20 mouse cellular contexts compared by ENCODE assay signal in the genomic region with DNA sequence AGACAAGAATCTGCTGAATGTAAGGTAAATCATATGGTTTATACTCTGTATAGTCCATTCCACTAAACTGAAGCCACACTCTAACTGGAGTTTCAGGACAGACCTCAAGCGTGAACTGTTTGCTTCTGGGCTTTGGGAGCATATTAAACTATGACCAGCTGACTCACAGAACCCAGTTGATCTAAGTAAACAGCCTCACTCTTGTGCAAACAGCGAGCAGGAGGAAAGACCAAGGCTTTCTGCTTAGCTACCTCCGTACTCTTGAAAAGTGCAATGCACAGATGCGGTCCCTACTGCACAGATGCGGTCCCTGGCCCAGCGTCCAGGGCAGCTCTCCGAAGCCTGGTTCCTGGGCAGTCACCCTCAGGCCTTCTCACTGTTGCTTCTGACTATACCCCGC. TPM values are rescaled to one million over a fixed set of nuclear protein-coding genes. Genes with fewer than 3 reads are reported as not detected.
DNase-seq lines count a peak whose midpoint lies in the region; ATAC-seq and TF ChIP-seq lines count a peak whose summit lies in the region.
"Had no signal": no experiment of that assay in that cellular context is flagged by ENCODE, and none has a peak within 500 bp of the region (broad histone marks: within the 10 kb centered on the region; RNA-seq: fewer than 3 reads in every experiment).

No protein-coding gene starts in this region.

- 51% methylated on average over 8 of the region's 8 CpGs for WGBS in intestine, postnatal 0 days
- 74% methylated on average over 8 of the region's 8 CpGs for WGBS in liver, embryonic 14.5 days (ENCODE audit: insufficient replicate concordance)
- WGBS in stomach, embryonic 16.5 days = 55% methylated on average over 8 of the region's 8 CpGs

- H3K27me3 ChIP-seq in intestine, postnatal 0 days (replicated peaks; ENCODE audit: control insufficient read depth, insufficient read depth, low read length) = no peaks in the 10 kb centered on the region
- H3K27me3 ChIP-seq in liver, embryonic 14.5 days (ENCODE audit: control insufficient read depth, insufficient read depth, low read length) = no peaks in the 10 kb centered on the region
- no peaks in the 10 kb centered on the region for H3K27me3 ChIP-seq in stomach, embryonic 16.5 days (ENCODE audit: control insufficient read depth, insufficient read depth, low read length)
- H3K27me3 ChIP-seq: hindbrain, embryonic 15.5 days; limb, embryonic 13.5 days; neural tube, embryonic 12.5 days had no signal

- DNase-seq in urinary bladder, adult 18-20 months (ENCODE audit: low spot score in 2 of 2) = peak; percentile 19 to 23
- no peak for DNase-seq in urinary bladder, postnatal 25 days (ENCODE audit: low spot score)
- no peak for DNase-seq in liver, embryonic 14.5 days (ENCODE audit: low read depth in 3 of 3, low spot score in 3 of 3)
- no peak for DNase-seq in adipocyte (ENCODE audit: low spot score)
- DNase-seq in thymus, adult 18-20 months = no peak
- no peak for DNase-seq in ovary, adult 18-20 months (ENCODE audit: low spot score)
- DNase-seq: adrenal gland, postnatal 25 days; cerebellum, adult 11-12 months; heart, postnatal 10 days; kidney, adult 11 months; thymus, adult 2 months had no signal

- no peak overlapping the region for H3K4me3 ChIP-seq in intestine, postnatal 0 days (ENCODE audit: low read depth, low read length)
- no peak overlapping the region for H3K4me3 ChIP-seq in liver, embryonic 14.5 days (ENCODE audit: insufficient read depth in 1 of 2, low read depth in 2 of 2, low read length in 2 of 2)
- H3K4me3 ChIP-seq in stomach, embryonic 16.5 days (replicated peaks; ENCODE audit: low read length) = no peak overlapping the region
- H3K4me3 ChIP-seq: forebrain, embryonic 10.5 days; heart, embryonic 10.5 days; hindbrain, embryonic 15.5 days; limb, embryonic 13.5 days; neural tube, embryonic 12.5 days had no signal

- TF ChIP-seq EP300 in liver, embryonic 14.5 days (IDR thresholded peaks at IDR 0.05; ENCODE audit: low read depth) = no peak

- H3K4me2 ChIP-seq in intestine, postnatal 0 days (replicated peaks; ENCODE audit: low read depth) = no peak overlapping the region
- no peak overlapping the region for H3K4me2 ChIP-seq in liver, embryonic 14.5 days (ENCODE audit: low read depth)
- H3K4me2 ChIP-seq in stomach, embryonic 16.5 days (ENCODE audit: low read depth, low read length) = peak overlapping the region; percentile 33
- H3K4me2 ChIP-seq: hindbrain, embryonic 15.5 days; limb, embryonic 13.5 days; neural tube, embryonic 12.5 days had no signal

- H3K9ac ChIP-seq in intestine, postnatal 0 days (ENCODE audit: low read depth, low read length) = no peak overlapping the region
- no peak overlapping the region for H3K9ac ChIP-seq in liver, embryonic 14.5 days (replicated peaks)
- H3K9ac ChIP-seq in stomach, embryonic 16.5 days (ENCODE audit: low read length) = no peak overlapping the region
- H3K9ac ChIP-seq: hindbrain, embryonic 15.5 days; limb, embryonic 13.5 days; neural tube, embryonic 12.5 days had no signal

- no peaks in the 10 kb centered on the region for H3K4me1 ChIP-seq in intestine, postnatal 0 days (replicated peaks; ENCODE audit: control insufficient read depth, insufficient read depth, low read length)
- H3K4me1 ChIP-seq in liver, embryonic 14.5 days (replicated peaks; ENCODE audit: control insufficient read depth in 2 of 2, insufficient read depth in 2 of 2, low read length in 1 of 2) = peaks cover 0 to 10% of the 10 kb centered on the region in 2 experiments; a peak in 3 of 4 replicates
- peaks cover 10% of the 10 kb centered on the region; the same call in 1 of the 2 replicates for H3K4me1 ChIP-seq in stomach, embryonic 16.5 days (ENCODE audit: control insufficient read depth, insufficient read depth, low read length)
- H3K4me1 ChIP-seq: hindbrain, embryonic 15.5 days; limb, embryonic 13.5 days; neural tube, embryonic 12.5 days had no signal

- no peaks in the 10 kb centered on the region for H3K9me3 ChIP-seq in intestine, postnatal 0 days (ENCODE audit: control insufficient read depth)
- no peaks in the 10 kb centered on the region for H3K9me3 ChIP-seq in liver, embryonic 14.5 days (ENCODE audit: control insufficient read depth, low read length)
- no peaks in the 10 kb centered on the region for H3K9me3 ChIP-seq in stomach, embryonic 16.5 days (replicated peaks; ENCODE audit: control insufficient read depth, low read length)
- H3K9me3 ChIP-seq: forebrain, embryonic 10.5 days; heart, embryonic 10.5 days; hindbrain, embryonic 15.5 days; limb, embryonic 13.5 days; neural tube, embryonic 12.5 days had no signal

- H3K36me3 ChIP-seq in intestine, postnatal 0 days (ENCODE audit: control insufficient read depth, insufficient read depth) = no peaks in the 10 kb centered on the region; the same call in 1 of the 2 replicates
- no peaks in the 10 kb centered on the region for H3K36me3 ChIP-seq in liver, embryonic 14.5 days (replicated peaks; ENCODE audit: control insufficient read depth, insufficient read depth, low read depth)
- no peaks in the 10 kb centered on the region for H3K36me3 ChIP-seq in stomach, embryonic 16.5 days (ENCODE audit: control insufficient read depth, insufficient read depth, low read length)
- H3K36me3 ChIP-seq: forebrain, embryonic 10.5 days; heart, embryonic 10.5 days; hindbrain, embryonic 15.5 days; limb, embryonic 13.5 days; neural tube, embryonic 12.5 days had no signal

- peak; percentile 22; the same call in 1 of the 2 replicates for ATAC-seq in intestine, postnatal 0 days
- ATAC-seq in liver, embryonic 14.5 days (ENCODE audit: insufficient read depth) = peak; percentile 31; the same call in 1 of the 2 replicates
- ATAC-seq in stomach, embryonic 16.5 days (ENCODE audit: insufficient read depth, low FRiP score) = peak; percentile 82

- no peak for TF ChIP-seq CTCF in intestine, postnatal 0 days (IDR thresholded peaks at IDR 0.05; ENCODE audit: low read depth)
- no peak for TF ChIP-seq CTCF in liver, embryonic 14.5 days (IDR thresholded peaks at IDR 0.05; ENCODE audit: low read depth)

- no peak overlapping the region for H3K27ac ChIP-seq in intestine, postnatal 0 days (ENCODE audit: low read depth, low read length)
- H3K27ac ChIP-seq in liver, embryonic 14.5 days = no peak overlapping the region
- H3K27ac ChIP-seq in stomach, embryonic 16.5 days (ENCODE audit: low read length) = no peak overlapping the region; the same call in 1 of the 2 replicates
- H3K27ac ChIP-seq: forebrain, embryonic 10.5 days; heart, embryonic 10.5 days; hindbrain, embryonic 15.5 days; kidney, postnatal 0 days; limb, embryonic 13.5 days; neural tube, embryonic 12.5 days had no signal

RNA-seq across cellular contexts. Expression of a gene that starts 26.0 kb away (rescaled TPM):
- 0.58 and 0.61 TPM in 2 replicates for polyA plus RNA-seq in intestine, postnatal 0 days (2015; fragmentation: Nextera tagmentation; extraction: Ambion mirVana)
- 1.8 and 2.2 TPM in 2 replicates for polyA plus RNA-seq in liver, embryonic 14.5 days (2012; rRNA removed)
- 1.8 and 2.4 TPM in 2 replicates for polyA plus RNA-seq in liver, embryonic 14.5 days (2014; fragmentation: Nextera tagmentation; extraction: Ambion mirVana)
- polyA plus RNA-seq in stomach, embryonic 16.5 days (2015; fragmentation: Nextera tagmentation; extraction: Ambion mirVana) = 0.44 and 0.50 TPM in 2 replicates
- polyA plus RNA-seq: gonadal fat pad, adult 2 months had no signal

RNA-seq across cellular contexts. Expression of a gene that starts 30.2 kb away (rescaled TPM):
- 61.7 and 63.8 TPM in 2 replicates for polyA plus RNA-seq in intestine, postnatal 0 days (2015; fragmentation: Nextera tagmentation; extraction: Ambion mirVana)
- polyA plus RNA-seq in liver, embryonic 14.5 days (2012; rRNA removed) = 9.9 and 13.3 TPM in 2 replicates
- polyA plus RNA-seq in liver, embryonic 14.5 days (2014; fragmentation: Nextera tagmentation; extraction: Ambion mirVana) = 30.7 and 30.8 TPM in 2 replicates
- 41.3 and 42.7 TPM in 2 replicates for polyA plus RNA-seq in stomach, embryonic 16.5 days (2015; fragmentation: Nextera tagmentation; extraction: Ambion mirVana)

RNA-seq across cellular contexts. Expression of a gene that starts 57.0 kb away (rescaled TPM):
- polyA plus RNA-seq in intestine, postnatal 0 days (2015; fragmentation: Nextera tagmentation; extraction: Ambion mirVana) = 1.5 and 1.8 TPM in 2 replicates
- 0.71 and 1.0 TPM in 2 replicates for polyA plus RNA-seq in liver, embryonic 14.5 days (2012; rRNA removed)
- polyA plus RNA-seq in liver, embryonic 14.5 days (2014; fragmentation: Nextera tagmentation; extraction: Ambion mirVana) = 1.1 and 1.3 TPM in 2 replicates
- 2.6 and 2.7 TPM in 2 replicates for polyA plus RNA-seq in stomach, embryonic 16.5 days (2015; fragmentation: Nextera tagmentation; extraction: Ambion mirVana)

Comparison
In these comparisons a context has a peak if more than half of its experiments do, and no peak if none do; other contexts are left out.
1. DNase-seq: peak in urinary bladder, adult 18-20 months (2 of 2); none in urinary bladder, postnatal 25 days (single experiment), liver, embryonic 14.5 days (0 of 3), adipocyte (single experiment), thymus, adult 18-20 months (0 of 2) and ovary, adult 18-20 months (single experiment).
2. ATAC-seq: peak in every context shown above with its lines; median percentile 82 in stomach, embryonic 16.5 days; 31 in liver, embryonic 14.5 days; 22 in intestine, postnatal 0 days.